Mouse (Mus musculus): Measurements from ENCODE around the gene Hist1h2an. TPM values are rescaled to one million over a fixed set of nuclear protein-coding genes. Genes with fewer than 3 reads are reported as not detected.
"Not testable (repeated sequence)": the region's sequence is repeated elsewhere in the genome, so short reads cannot be mapped to it uniquely, and the experiment has no call there.

Hist1h2an gene
- polyA plus RNA-seq, 1 experiment from 2014 or later: 4.6 TPM

- H3K27ac ChIP-seq: peak overlapping the region; percentile 95
- H3K9ac ChIP-seq: no peak overlapping the region
- peak overlapping the region; percentile 51 for H3K4me3 ChIP-seq
- no peak for ATAC-seq (ENCODE audit: insufficient number of reproducible peaks, low FRiP score, low TSS enrichment, low read depth)
- WGBS: 44% methylated on average over 6 of the region's 6 CpGs
- H3K4me1 ChIP-seq: peaks cover 36% of the 10 kb centered on the region
- H3K9me3 ChIP-seq: no peaks in the 10 kb centered on the region
- H3K4me2 ChIP-seq: peak overlapping the region; percentile 90; the same call in 1 of the 2 replicates
- no peaks in the 10 kb centered on the region for H3K36me3 ChIP-seq
- no peaks in the 10 kb centered on the region for H3K27me3 ChIP-seq
Observed at GRCm38 (mm10) chr13:21781021-21781555, 5.9 kb downstream of the Hist1h2an start.

GRCm38 (mm10) chr13:21779767-21780731, 7.0 kb downstream of the Hist1h2an start, which contains the start of gene Hist1h1b:
Hist1h1b (minus strand) TSS chr13:21780625.
- WGBS: under 1% methylated on average over 44 of the region's 44 CpGs
- H3K4me2 ChIP-seq: peak within 1 kb of the TSS; percentile 90
- H3K27me3 ChIP-seq: no peaks in the 10 kb centered on the region
- H3K4me3 ChIP-seq: peak within 1 kb of the TSS; percentile 51
- H3K9me3 ChIP-seq: no peaks in the 10 kb centered on the region
- peak within 1 kb of the TSS; percentile 95 for H3K27ac ChIP-seq
- peaks cover 33% of the 10 kb centered on the region for H3K4me1 ChIP-seq
- peak within 1 kb of the TSS; percentile 76 for H3K9ac ChIP-seq
- H3K36me3 ChIP-seq: no peaks in the 10 kb centered on the region
- ATAC-seq (ENCODE audit: insufficient number of reproducible peaks, low FRiP score, low TSS enrichment, low read depth): peak; percentile 53

GRCm38 (mm10) chr13:21778814-21779766, 7.9 kb downstream of the Hist1h2an start:
- Histone ChIP-seq H3K27me3 (no peaks in the 10 kb centered on the region), H3K36me3 (no peaks in the 10 kb centered on the region), H3K9me3 (no peaks in the 10 kb centered on the region), H3K4me1 (peaks cover 28% of the 10 kb centered on the region), H3K4me2 (peak overlapping the region; percentile 90), H3K9ac (peak overlapping the region; percentile 76), H3K4me3 (peak overlapping the region; percentile 51), H3K27ac (peak overlapping the region; percentile 95)
- WGBS: 4% methylated on average over 33 of the region's 33 CpGs
- ATAC-seq (ENCODE audit: insufficient number of reproducible peaks, low FRiP score, low TSS enrichment, low read depth): peak; percentile 88

- Histone ChIP-seq H3K9ac (no peak overlapping the region), H3K4me1 (peaks cover 13% of the 10 kb centered on the region), H3K4me2 (no peak overlapping the region), H3K9me3 (no peaks in the 10 kb centered on the region), H3K27ac (no peak overlapping the region), H3K36me3 (no peaks in the 10 kb centered on the region), H3K4me3 (no peak overlapping the region), H3K27me3 (no peaks in the 10 kb centered on the region)
- ATAC-seq (ENCODE audit: insufficient number of reproducible peaks, low FRiP score, low TSS enrichment, low read depth): no peak
- 67% methylated on average over 1 of the region's 1 CpGs for WGBS
Observed at GRCm38 (mm10) chr13:21755707-21756106, 31.3 kb downstream of the Hist1h2an start.

- WGBS: 0% methylated on average over 19 of the region's 26 CpGs
- H3K4me2 ChIP-seq: peak overlapping the region; percentile 63
- peak overlapping the region; percentile 45 for H3K4me3 ChIP-seq
- peak overlapping the region; percentile 23; the same call in 1 of the 2 replicates for H3K9ac ChIP-seq
- not testable (repeated sequence) for H3K27me3 ChIP-seq; H3K9me3 ChIP-seq; ATAC-seq (ENCODE audit: insufficient number of reproducible peaks, low FRiP score, low TSS enrichment, low read depth); H3K36me3 ChIP-seq
- peak overlapping the region; percentile 93 for H3K27ac ChIP-seq
- peaks cover 15% of the 10 kb centered on the region for H3K4me1 ChIP-seq
Observed at GRCm38 (mm10) chr13:21754294-21755001, 32.6 kb downstream of the Hist1h2an start.

GRCm38 (mm10) chr13:21753524-21754285, 33.3 kb downstream of the Hist1h2an start, which contains the start of the genes Hist1h2ak and Hist1h2bn:
Hist1h2ak (minus strand) TSS chr13:21753827.
Hist1h2bn (plus strand) TSS chr13:21754123.
- Histone ChIP-seq H3K4me3 (peak within 1 kb of the TSS; percentile 45), H3K27ac (peak within 1 kb of the TSS; percentile 93), H3K9ac (peak within 1 kb of the TSS; percentile 26; the same call in 1 of the 2 replicates), H3K4me2 (peak within 1 kb of the TSS; percentile 63), H3K4me1 (peaks cover 21% of the 10 kb centered on the region)
- H3K27me3 ChIP-seq, H3K36me3 ChIP-seq, H3K9me3 ChIP-seq: not testable (repeated sequence)
- ATAC-seq (ENCODE audit: insufficient number of reproducible peaks, low FRiP score, low TSS enrichment, low read depth): peak; percentile 93
- WGBS: 0% methylated on average over 48 of the region's 50 CpGs

GRCm38 (mm10) chr13:21753051-21753523, 33.9 kb downstream of the Hist1h2an start:
- Histone ChIP-seq H3K27me3 (no peaks in the 10 kb centered on the region), H3K9me3 (no peaks in the 10 kb centered on the region), H3K4me3 (peak overlapping the region; percentile 45), H3K9ac (peak overlapping the region; percentile 26; the same call in 1 of the 2 replicates), H3K4me2 (peak overlapping the region; percentile 63), H3K36me3 (no peaks in the 10 kb centered on the region), H3K4me1 (peaks cover 23% of the 10 kb centered on the region), H3K27ac (peak overlapping the region; percentile 93)
- ATAC-seq (ENCODE audit: insufficient number of reproducible peaks, low FRiP score, low TSS enrichment, low read depth): peak; percentile 1; the same call in 1 of the 2 replicates
- WGBS: 1% methylated on average over 10 of the region's 10 CpGs

GRCm38 (mm10) chr13:21752356-21752755, 34.7 kb downstream of the Hist1h2an start:
- Histone ChIP-seq H3K4me3 (no peak overlapping the region), H3K9ac (no peak overlapping the region), H3K27ac (peak overlapping the region; percentile 67), H3K4me1 (peaks cover 23% of the 10 kb centered on the region), H3K27me3 (no peaks in the 10 kb centered on the region), H3K9me3 (no peaks in the 10 kb centered on the region), H3K36me3 (no peaks in the 10 kb centered on the region), H3K4me2 (no peak overlapping the region)
- 33% methylated on average over 3 of the region's 3 CpGs for WGBS
- ATAC-seq (ENCODE audit: insufficient number of reproducible peaks, low FRiP score, low TSS enrichment, low read depth): no peak

- H3K27ac ChIP-seq: peak overlapping the region; percentile 67
- no peak overlapping the region for H3K9ac ChIP-seq
- no peak for ATAC-seq (ENCODE audit: insufficient number of reproducible peaks, low FRiP score, low TSS enrichment, low read depth)
- H3K4me2 ChIP-seq: no peak overlapping the region
- H3K9me3 ChIP-seq: no peaks in the 10 kb centered on the region
- peaks cover 23% of the 10 kb centered on the region for H3K4me1 ChIP-seq
- no peaks in the 10 kb centered on the region for H3K27me3 ChIP-seq
- no peaks in the 10 kb centered on the region for H3K36me3 ChIP-seq
- H3K4me3 ChIP-seq: no peak overlapping the region
- WGBS: 73% methylated on average over 3 of the region's 3 CpGs
Observed at GRCm38 (mm10) chr13:21751827-21752226, 35.2 kb downstream of the Hist1h2an start.

GRCm38 (mm10) chr13:21751417-21751816, 35.6 kb downstream of the Hist1h2an start:
- H3K36me3 ChIP-seq: no peaks in the 10 kb centered on the region
- no peak overlapping the region for H3K27ac ChIP-seq
- no peak overlapping the region for H3K4me2 ChIP-seq
- H3K9ac ChIP-seq: no peak overlapping the region
- H3K4me3 ChIP-seq: no peak overlapping the region
- H3K4me1 ChIP-seq: peaks cover 23% of the 10 kb centered on the region
- ATAC-seq (ENCODE audit: insufficient number of reproducible peaks, low FRiP score, low TSS enrichment, low read depth): no peak
- H3K9me3 ChIP-seq: no peaks in the 10 kb centered on the region
- H3K27me3 ChIP-seq: no peaks in the 10 kb centered on the region
